Mouse (Mus musculus): ENCODE data around the gene Cep112. TPM values are rescaled to one million over a fixed set of nuclear protein-coding genes. Genes with fewer than 3 reads are reported as not detected.

The Cep112 gene
- polyA plus RNA-seq, 1 experiment from 2014 or later, result 7.6 TPM

- Histone ChIP-seq H3K4me3 (replicated peaks) (no peak overlapping the region), H3K4me1 (replicated peaks) (no peaks in the 10 kb centered on the region), H3K9ac (no peak overlapping the region), H3K9me3 (no peaks in the 10 kb centered on the region), H3K36me3 (no peaks in the 10 kb centered on the region), H3K27ac (no peak overlapping the region), H3K27me3 (replicated peaks) (no peaks in the 10 kb centered on the region), H3K4me2 (replicated peaks) (no peak overlapping the region)
- WGBS, result 46% methylated on average over 7 of the region's 7 CpGs
- ATAC-seq, result no peak
Measured at GRCm38 (mm10) chr11:108876633-108877205, 451.7 kb downstream of the Cep112 start.

- Histone ChIP-seq H3K4me1 (replicated peaks) (no peaks in the 10 kb centered on the region), H3K4me2 (replicated peaks) (no peak overlapping the region), H3K27ac (no peak overlapping the region), H3K4me3 (replicated peaks) (no peak overlapping the region), H3K36me3 (no peaks in the 10 kb centered on the region), H3K27me3 (replicated peaks) (no peaks in the 10 kb centered on the region), H3K9me3 (no peaks in the 10 kb centered on the region), H3K9ac (no peak overlapping the region)
- WGBS, result 79% methylated on average over 5 of the region's 5 CpGs
- ATAC-seq, result no peak
Measured at GRCm38 (mm10) chr11:108877520-108877919, 452.5 kb downstream of the Cep112 start.

GRCm38 (mm10) chr11:108880546-108880945 is 455.6 kb downstream of the Cep112 start:
- no peaks in the 10 kb centered on the region for H3K9me3 ChIP-seq
- no peak overlapping the region for H3K9ac ChIP-seq
- no peak overlapping the region for H3K4me2 ChIP-seq (replicated peaks)
- no peaks in the 10 kb centered on the region for H3K36me3 ChIP-seq
- H3K27ac ChIP-seq, result no peak overlapping the region
- no peak for ATAC-seq
- 81% methylated on average over 4 of the region's 4 CpGs for WGBS
- H3K4me3 ChIP-seq (replicated peaks), result no peak overlapping the region
- H3K27me3 ChIP-seq (replicated peaks), result no peaks in the 10 kb centered on the region
- H3K4me1 ChIP-seq (replicated peaks), result 0 out of 2 replicates have a peak, but pooled peaks cover 2% of the 10 kb centered on the region

- H3K27ac ChIP-seq, result no peak overlapping the region
- no peak for ATAC-seq
- no peak overlapping the region for H3K4me3 ChIP-seq (replicated peaks)
- H3K4me1 ChIP-seq (replicated peaks), result 0 out of 2 replicates have a peak, but pooled peaks cover 3% of the 10 kb centered on the region
- H3K4me2 ChIP-seq (replicated peaks), result no peak overlapping the region
- H3K36me3 ChIP-seq, result no peaks in the 10 kb centered on the region
- no peak overlapping the region for H3K9ac ChIP-seq
- H3K27me3 ChIP-seq (replicated peaks), result no peaks in the 10 kb centered on the region
- no peaks in the 10 kb centered on the region for H3K9me3 ChIP-seq
- WGBS, result 87% methylated on average over 5 of the region's 5 CpGs
Measured at GRCm38 (mm10) chr11:108881662-108882061, 456.7 kb downstream of the Cep112 start.

- H3K4me1 ChIP-seq (replicated peaks), result 0 out of 2 replicates have a peak, but pooled peaks cover 3% of the 10 kb centered on the region
- 63% methylated on average over 19 of the region's 19 CpGs for WGBS
Measured at GRCm38 (mm10) chr11:108885276-108885896, 460.4 kb downstream of the Cep112 start.

GRCm38 (mm10) chr11:108886060-108886459 is 461.1 kb downstream of the Cep112 start:
- no peaks in the 10 kb centered on the region for H3K27me3 ChIP-seq (replicated peaks)
- no peaks in the 10 kb centered on the region for H3K9me3 ChIP-seq
- no peak overlapping the region for H3K27ac ChIP-seq
- no peaks in the 10 kb centered on the region for H3K36me3 ChIP-seq
- WGBS, result 81% methylated on average over 8 of the region's 8 CpGs
- H3K9ac ChIP-seq, result no peak overlapping the region
- no peak overlapping the region for H3K4me2 ChIP-seq (replicated peaks)
- no peak overlapping the region for H3K4me3 ChIP-seq (replicated peaks)
- H3K4me1 ChIP-seq (replicated peaks), result 0 out of 2 replicates have a peak, but pooled peaks cover 3% of the 10 kb centered on the region
- ATAC-seq, result no peak

More at GRCm38 (mm10) chr11:108885276-108885896, 460.4 kb downstream of the Cep112 start:
- Histone ChIP-seq H3K27me3 (replicated peaks) (no peaks in the 10 kb centered on the region), H3K9me3 (no peaks in the 10 kb centered on the region), H3K36me3 (no peaks in the 10 kb centered on the region), H3K9ac (no peak overlapping the region), H3K4me2 (replicated peaks) (no peak overlapping the region), H3K4me3 (replicated peaks) (no peak overlapping the region), H3K27ac (no peak overlapping the region)
- ATAC-seq, result no peak

- Histone ChIP-seq H3K36me3 (no peaks in the 10 kb centered on the region), H3K27ac (no peak overlapping the region), H3K27me3 (replicated peaks) (no peaks in the 10 kb centered on the region), H3K4me1 (replicated peaks) (0 out of 2 replicates have a peak, but pooled peaks cover 5% of the 10 kb centered on the region), H3K9me3 (no peaks in the 10 kb centered on the region), H3K9ac (no peak overlapping the region), H3K4me3 (replicated peaks) (no peak overlapping the region), H3K4me2 (replicated peaks) (no peak overlapping the region)
- 53% methylated on average over 11 of the region's 11 CpGs for WGBS
- no peak for ATAC-seq
Measured at GRCm38 (mm10) chr11:108889121-108889520, 464.1 kb downstream of the Cep112 start.

GRCm38 (mm10) chr11:108890544-108890943 is 465.6 kb downstream of the Cep112 start:
- H3K4me3 ChIP-seq (replicated peaks), result no peak overlapping the region
- 38% methylated on average over 16 of the region's 16 CpGs for WGBS

GRCm38 (mm10) chr11:108891111-108891870 is 466.3 kb downstream of the Cep112 start:
- Histone ChIP-seq H3K9me3 (no peaks in the 10 kb centered on the region), H3K4me3 (replicated peaks) (peak overlapping the region; percentile 23), H3K4me2 (replicated peaks) (peak overlapping the region; percentile 60), H3K4me1 (replicated peaks) (0 out of 2 replicates have a peak, but pooled peaks cover 2% of the 10 kb centered on the region), H3K9ac (peak overlapping the region; percentile 37; the same call in 1 of the 2 replicates), H3K27ac (peak overlapping the region; percentile 83), H3K36me3 (no peaks in the 10 kb centered on the region), H3K27me3 (replicated peaks) (no peaks in the 10 kb centered on the region)
- peak; percentile 80 for ATAC-seq
- 10% methylated on average over 17 of the region's 17 CpGs for WGBS

More at GRCm38 (mm10) chr11:108890544-108890943, 465.6 kb downstream of the Cep112 start:
- Histone ChIP-seq H3K4me1 (replicated peaks) (0 out of 2 replicates have a peak, but pooled peaks cover 4% of the 10 kb centered on the region), H3K36me3 (no peaks in the 10 kb centered on the region), H3K9ac (no peak overlapping the region), H3K4me2 (replicated peaks) (peak overlapping the region; percentile 60), H3K27me3 (replicated peaks) (no peaks in the 10 kb centered on the region), H3K27ac (no peak overlapping the region), H3K9me3 (no peaks in the 10 kb centered on the region)
- ATAC-seq, result no peak

- Histone ChIP-seq H3K9ac (peak overlapping the region; percentile 37; the same call in 1 of the 2 replicates), H3K4me1 (replicated peaks) (0 out of 2 replicates have a peak, but pooled peaks cover 2% of the 10 kb centered on the region), H3K27ac (peak overlapping the region; percentile 83), H3K4me3 (replicated peaks) (peak overlapping the region; percentile 23), H3K9me3 (no peaks in the 10 kb centered on the region), H3K4me2 (replicated peaks) (peak overlapping the region; percentile 60), H3K36me3 (no peaks in the 10 kb centered on the region), H3K27me3 (replicated peaks) (no peaks in the 10 kb centered on the region)
- WGBS, result 14% methylated on average over 21 of the region's 21 CpGs
- no peak for ATAC-seq
Measured at GRCm38 (mm10) chr11:108891871-108892380, 466.9 kb downstream of the Cep112 start.

- no peak for ATAC-seq
- Histone ChIP-seq H3K9ac (no peak overlapping the region), H3K4me1 (replicated peaks) (0 out of 2 replicates have a peak, but pooled peaks cover 2% of the 10 kb centered on the region), H3K4me2 (replicated peaks) (no peak overlapping the region), H3K9me3 (no peaks in the 10 kb centered on the region), H3K27ac (no peak overlapping the region), H3K4me3 (replicated peaks) (no peak overlapping the region), H3K27me3 (replicated peaks) (no peaks in the 10 kb centered on the region), H3K36me3 (no peaks in the 10 kb centered on the region)
- WGBS, result 30% methylated on average over 6 of the region's 7 CpGs
Measured at GRCm38 (mm10) chr11:108892406-108892805, 467.4 kb downstream of the Cep112 start.

- 0 out of 2 replicates have a peak, but pooled peaks cover 5% of the 10 kb centered on the region for H3K4me1 ChIP-seq (replicated peaks)
- no peaks in the 10 kb centered on the region for H3K27me3 ChIP-seq (replicated peaks)
- no peaks in the 10 kb centered on the region for H3K36me3 ChIP-seq
- H3K9me3 ChIP-seq, result no peaks in the 10 kb centered on the region
- no peak overlapping the region for H3K4me2 ChIP-seq (replicated peaks)
- H3K4me3 ChIP-seq (replicated peaks), result no peak overlapping the region
- no peak overlapping the region for H3K27ac ChIP-seq
- WGBS, result 70% methylated on average over 12 of the region's 12 CpGs
- no peak for ATAC-seq
- H3K9ac ChIP-seq, result no peak overlapping the region
Measured at GRCm38 (mm10) chr11:108893232-108893790, 468.3 kb downstream of the Cep112 start.
